ENCODE assay signal across 13 mouse cellular contexts in genomic region chr10:125788262-125788661, GRCm38 (mm10).
DNase-seq lines count a peak whose midpoint lies in the region; ATAC-seq and TF ChIP-seq lines count a peak whose summit lies in the region.
"Had no signal": no experiment of that assay in that cellular context is flagged by ENCODE, and none has a peak within 500 bp of the region (broad histone marks: within the 10 kb centered on the region; RNA-seq: fewer than 3 reads in every experiment).

No protein-coding gene starts in this region.

- no peak overlapping the region for H3K27ac ChIP-seq in gastrocnemius, adult 2 months
- H3K27ac ChIP-seq in liver, postnatal 0 days (ENCODE audit: low read depth) = no peak overlapping the region
- H3K27ac ChIP-seq in ES-E14 (ENCODE audit: insufficient read depth, low read depth, low read length, poor library complexity, severe bottlenecking) = no peak overlapping the region
- peak overlapping the region; percentile 75 for H3K27ac ChIP-seq in limb, embryonic 11.5 days (replicated peaks; ENCODE audit: low read depth, low read length)
- H3K27ac ChIP-seq: forebrain, embryonic 12.5 days; heart, embryonic 15.5 days had no signal

- in situ Hi-C loops in ES-E14 (cut with MboI; ENCODE audit: low sequenced_read_pairs in 2 of 2, unreplicated experiment in 2 of 2) = loop anchor here in 1 of 2 experiments (25.0 kb wide), 1 partner anchor 549 kb away; no protein-coding TSS in a partner anchor

- intact Hi-C loops in gastrocnemius, adult 2 months (cut with DNase I) = no loop called here
- intact Hi-C loops in gastrocnemius, postnatal 14 days (cut with DNase I; ENCODE audit: low total_unique reads) = loop anchor here (10.0 kb wide), 2 partner anchors 207 to 747 kb away; no protein-coding TSS in a partner anchor

- H3K4me2 ChIP-seq in liver, postnatal 0 days (ENCODE audit: low read depth, low read length) = no peak overlapping the region
- no peak overlapping the region for H3K4me2 ChIP-seq in limb, embryonic 11.5 days (ENCODE audit: low read depth, severe bottlenecking)

- WGBS in liver, postnatal 0 days (ENCODE audit: insufficient replicate concordance) = 81% methylated on average over 2 of the region's 2 CpGs
- 98% methylated on average over 2 of the region's 2 CpGs for WGBS in limb, embryonic 11.5 days

- no peak for ATAC-seq in liver, postnatal 0 days
- ATAC-seq in limb, embryonic 11.5 days (ENCODE audit: insufficient number of reproducible peaks, low FRiP score, low TSS enrichment, low read depth) = no peak

- TF ChIP-seq EP300 in liver, postnatal 0 days (IDR thresholded peaks at IDR 0.05; ENCODE audit: low read depth) = no peak

- H3K9ac ChIP-seq in liver, postnatal 0 days (replicated peaks) = no peak overlapping the region
- H3K9ac ChIP-seq in ES-E14 (ENCODE audit: insufficient read depth, low read depth, low read length, poor library complexity, severe bottlenecking) = no peak overlapping the region
- no peak overlapping the region for H3K9ac ChIP-seq in limb, embryonic 11.5 days (ENCODE audit: low read length)
- H3K9ac ChIP-seq: forebrain, embryonic 12.5 days; heart, embryonic 15.5 days had no signal

- H3K9me3 ChIP-seq in liver, postnatal 0 days (ENCODE audit: low read length) = no peaks in the 10 kb centered on the region
- H3K9me3 ChIP-seq in ES-E14 (ENCODE audit: control insufficient read depth, insufficient read depth, low read depth, low read length) = no peaks in the 10 kb centered on the region
- H3K9me3 ChIP-seq in limb, embryonic 11.5 days (ENCODE audit: control insufficient read depth, low read length) = no peaks in the 10 kb centered on the region
- H3K9me3 ChIP-seq: heart, embryonic 15.5 days had no signal

- H3K36me3 ChIP-seq in liver, postnatal 0 days (replicated peaks; ENCODE audit: insufficient read depth, low read length) = no peaks in the 10 kb centered on the region
- H3K36me3 ChIP-seq in ES-E14 (ENCODE audit: control insufficient read depth, insufficient read depth, low read length, poor library complexity, severe bottlenecking) = no peaks in the 10 kb centered on the region
- no peaks in the 10 kb centered on the region for H3K36me3 ChIP-seq in limb, embryonic 11.5 days (ENCODE audit: control insufficient read depth, insufficient read depth, low read length)
- H3K36me3 ChIP-seq: forebrain, embryonic 12.5 days; heart, embryonic 15.5 days had no signal

- no peak for DNase-seq in gastrocnemius, adult 2 months
- no peak for DNase-seq in gastrocnemius, postnatal 14 days
- DNase-seq in liver, postnatal 0 days = no peak
- DNase-seq in liver (no peak), ES-E14 (ENCODE audit: low read depth, low spot score) (no peak)
- no peak for DNase-seq in limb, embryonic 11.5 days (ENCODE audit: low spot score)
- DNase-seq in right cerebral cortex, postnatal 14 days = no peak
- DNase-seq in left cerebral cortex, adult 18-20 months (ENCODE audit: low spot score in 2 of 2) = no peak
- DNase-seq: adrenal gland, postnatal 14 days; gastrocnemius, postnatal 25 days had no signal

- TF ChIP-seq CTCF in gastrocnemius, adult 2 months (IDR thresholded peaks at IDR 0.05) = peak; percentile 26; the same call in 1 of the 2 replicates
- TF ChIP-seq CTCF in liver, postnatal 0 days (IDR thresholded peaks at IDR 0.05; ENCODE audit: low read depth) = peak; percentile 39

- peaks cover 10% of the 10 kb centered on the region for H3K4me1 ChIP-seq in liver, postnatal 0 days (ENCODE audit: insufficient read depth)
- peaks cover 0 to 2% of the 10 kb centered on the region in 2 experiments; a peak in 1 of 4 replicates for H3K4me1 ChIP-seq in ES-E14 (ENCODE audit: control insufficient read depth in 2 of 2, insufficient read depth in 2 of 2, low read length in 2 of 2, poor library complexity in 1 of 2)
- H3K4me1 ChIP-seq in limb, embryonic 11.5 days (ENCODE audit: control insufficient read depth, insufficient read depth, low read length) = peaks cover 20% of the 10 kb centered on the region

- H3K4me3 ChIP-seq in gastrocnemius, adult 2 months = no peak overlapping the region
- H3K4me3 ChIP-seq in liver, postnatal 0 days (ENCODE audit: low read depth, low read length) = no peak overlapping the region
- H3K4me3 ChIP-seq in ES-E14 (ENCODE audit: insufficient read depth in 1 of 2, low read depth in 1 of 2, low read length in 2 of 2, poor library complexity in 1 of 2, severe bottlenecking in 1 of 2) = no peak overlapping the region
- no peak overlapping the region for H3K4me3 ChIP-seq in limb, embryonic 11.5 days (ENCODE audit: low read depth, low read length)
- H3K4me3 ChIP-seq: myocyte had no signal

- no peaks in the 10 kb centered on the region for H3K27me3 ChIP-seq in liver, postnatal 0 days (ENCODE audit: insufficient read depth, low read length)
- no peaks in the 10 kb centered on the region for H3K27me3 ChIP-seq in limb, embryonic 11.5 days (ENCODE audit: control insufficient read depth, insufficient read depth, low read length)
- H3K27me3 ChIP-seq: forebrain, embryonic 12.5 days had no signal

TF ChIP-seq in ES-E14, 5 proteins besides CTCF, POLR2A, EP300 and RAD21:
- TF ChIP-seq ZC3H11A (IDR thresholded peaks at IDR 0.05; ENCODE audit: borderline replicate concordance, low read depth, low read length) (peak; percentile 9; the same call in 1 of the 2 replicates), ZNF384 (IDR thresholded peaks at IDR 0.05; ENCODE audit: low read depth, low read length) (no peak)
